In genomic region chr10:95029554-95029953, GRCm38 (mm10) we compare ENCODE assay signal across 28 mouse cellular contexts.
"Had no signal": no experiment of that assay in that cellular context is flagged by ENCODE, and none has a peak within 500 bp of the region (broad histone marks: within the 10 kb centered on the region; RNA-seq: fewer than 3 reads in every experiment).

No protein-coding gene starts in this region.

- DNase-seq: gastrocnemius, adult 2 months; gastrocnemius, postnatal 10 days; gastrocnemius, postnatal 25 days; heart, adult 18-20 months; heart, postnatal 14 days; heart, postnatal 36 days; kidney, adult 18-20 months; kidney, adult 9 months; kidney, postnatal 14 days; kidney, postnatal 36 days; layer of hippocampus, adult 9-11 months; layer of hippocampus, postnatal 36 days; left cerebral cortex, postnatal 4 days; liver; liver, embryonic 13.5 days; liver, postnatal 0 days had no signal

- ATAC-seq: hindbrain, embryonic 16.5 days; inflammation-experienced regulatory T-cells, adult 6 months; intestine, embryonic 15.5 days; intestine, postnatal 0 days; liver, postnatal 0 days had no signal

- H3K4me1 ChIP-seq: heart, embryonic 13.5 days; heart, embryonic 15.5 days; intestine, embryonic 15.5 days; kidney, embryonic 15.5 days; liver, embryonic 13.5 days; liver, embryonic 15.5 days had no signal

- H3K27me3 ChIP-seq: heart, embryonic 13.5 days; heart, embryonic 15.5 days; intestine, embryonic 15.5 days; kidney, embryonic 15.5 days; liver, embryonic 13.5 days; liver, embryonic 15.5 days had no signal

- H3K4me2 ChIP-seq: heart, embryonic 13.5 days; heart, embryonic 15.5 days; hindbrain, embryonic 14.5 days; intestine, embryonic 15.5 days; kidney, embryonic 15.5 days; liver, embryonic 11.5 days; liver, embryonic 13.5 days; liver, embryonic 15.5 days had no signal

- H3K27ac ChIP-seq: gastrocnemius, adult 2 months; heart, embryonic 10.5 days; heart, embryonic 13.5 days; heart, embryonic 15.5 days; hindbrain, embryonic 14.5 days; intestine, embryonic 15.5 days; kidney, embryonic 15.5 days; kidney, postnatal 0 days; liver, embryonic 13.5 days; liver, embryonic 15.5 days had no signal

- H3K36me3 ChIP-seq: heart, embryonic 10.5 days; heart, embryonic 13.5 days; heart, embryonic 15.5 days; intestine, embryonic 15.5 days; kidney, embryonic 15.5 days; liver, embryonic 13.5 days; liver, embryonic 15.5 days had no signal

- H3K9ac ChIP-seq: heart, embryonic 13.5 days; heart, embryonic 15.5 days; hindbrain, embryonic 14.5 days; intestine, embryonic 15.5 days; kidney, embryonic 15.5 days; liver, embryonic 13.5 days; liver, embryonic 15.5 days; liver, postnatal 0 days had no signal

- H3K4me3 ChIP-seq: gastrocnemius, adult 2 months; heart, embryonic 10.5 days; heart, embryonic 13.5 days; heart, embryonic 15.5 days; intestine, embryonic 15.5 days; kidney, embryonic 15.5 days; liver, embryonic 13.5 days; liver, embryonic 15.5 days had no signal

- H3K9me3 ChIP-seq: heart, embryonic 10.5 days; heart, embryonic 13.5 days; heart, embryonic 15.5 days; intestine, embryonic 15.5 days; kidney, embryonic 15.5 days; liver, embryonic 13.5 days; liver, embryonic 15.5 days had no signal
